Mouse (Mus musculus) WW6 (cell line): Measurements from ENCODE around the gene Nav3.

Experiments
- DNase-seq: peaks from one replicate; pipeline ENCODE4 v3.0.0-alpha.2; 2013; ENCODE audit warnings: low read depth, low spot score

Gene Nav3

GRCm38 (mm10) chr10:110192881-110193280, 263.1 kb downstream of the Nav3 start:
- no peak for DNase-seq

- DNase-seq = no peak
Observed at GRCm38 (mm10) chr10:110192026-110192805, 263.8 kb downstream of the Nav3 start.

GRCm38 (mm10) chr10:110186242-110186641, 269.8 kb downstream of the Nav3 start:
- no peak for DNase-seq

- DNase-seq = no peak
Observed at GRCm38 (mm10) chr10:110175874-110176273, 280.1 kb downstream of the Nav3 start.

GRCm38 (mm10) chr10:110169416-110169815, 286.6 kb downstream of the Nav3 start:
- no peak for DNase-seq

GRCm38 (mm10) chr10:110168892-110169291, 287.1 kb downstream of the Nav3 start:
- DNase-seq = no peak

- DNase-seq = no peak
Observed at GRCm38 (mm10) chr10:110162596-110162995, 293.4 kb downstream of the Nav3 start.

- no peak for DNase-seq
Observed at GRCm38 (mm10) chr10:110160894-110161293, 295.1 kb downstream of the Nav3 start.

- DNase-seq = no peak
Observed at GRCm38 (mm10) chr10:110159548-110159947, 296.5 kb downstream of the Nav3 start.

GRCm38 (mm10) chr10:110158122-110158521, 297.9 kb downstream of the Nav3 start:
- DNase-seq = no peak

- no peak for DNase-seq
Observed at GRCm38 (mm10) chr10:110156412-110156811, 299.6 kb downstream of the Nav3 start.

- DNase-seq = no peak
Observed at GRCm38 (mm10) chr10:110155494-110155893, 300.5 kb downstream of the Nav3 start.

- no peak for DNase-seq
Observed at GRCm38 (mm10) chr10:110154873-110155237, 301.1 kb downstream of the Nav3 start.

GRCm38 (mm10) chr10:110154001-110154872, 301.8 kb downstream of the Nav3 start:
- no peak for DNase-seq

GRCm38 (mm10) chr10:110120572-110120971, 335.4 kb downstream of the Nav3 start:
- DNase-seq = no peak

- DNase-seq = no peak
Observed at GRCm38 (mm10) chr10:110117341-110117740, 338.7 kb downstream of the Nav3 start.

GRCm38 (mm10) chr10:110112669-110113458, 343.1 kb downstream of the Nav3 start:
- DNase-seq = no peak

- DNase-seq = no peak
Observed at GRCm38 (mm10) chr10:110103255-110103654, 352.7 kb downstream of the Nav3 start.

- no peak for DNase-seq
Observed at GRCm38 (mm10) chr10:110102231-110102630, 353.8 kb downstream of the Nav3 start.

GRCm38 (mm10) chr10:110094433-110094832, 361.6 kb downstream of the Nav3 start:
- no peak for DNase-seq

GRCm38 (mm10) chr10:110088444-110089061, 367.5 kb downstream of the Nav3 start:
- no peak for DNase-seq
